Mouse (Mus musculus): ENCODE data around the gene Plet1.

GRCm38 (mm10) chr9:50475745-50476144 is 18.6 kb upstream of the Plet1 start:
- no peak for TF ChIP-seq CTCF (IDR thresholded peaks at IDR 0.05; ENCODE audit: low read depth)
- TF ChIP-seq EP300 (IDR thresholded peaks at IDR 0.05; ENCODE audit: low read depth) = no peak
